Mouse (Mus musculus): ENCODE data around the gene Myh3. TPM values are rescaled to one million over a fixed set of nuclear protein-coding genes. Genes with fewer than 3 reads are reported as not detected.

The Myh3 gene
- polyA plus RNA-seq, 1 experiment from 2014 or later = 0.56 TPM

DNA sequence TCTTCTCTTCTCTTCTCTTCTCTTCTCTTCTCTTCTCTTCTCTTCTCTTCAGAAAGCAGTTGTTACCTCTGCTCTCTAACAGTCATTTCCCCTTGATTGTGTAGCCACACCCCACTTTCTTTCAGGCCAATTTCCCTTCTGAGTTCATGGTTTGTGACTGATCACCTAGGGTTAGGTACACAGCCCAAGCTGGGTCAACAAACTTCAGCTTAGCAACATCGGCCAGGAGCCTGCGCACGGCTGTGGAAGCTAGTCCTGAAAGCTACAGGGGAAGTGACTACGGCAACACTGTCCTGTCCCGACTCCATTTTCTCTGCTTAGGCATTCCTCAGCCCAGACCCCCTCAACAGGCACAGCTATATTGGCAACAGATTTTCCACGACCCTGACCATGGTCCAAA, 33.1 kb upstream of the Myh3 start:
- no peaks in the 10 kb centered on the region for H3K9me3 ChIP-seq (replicated peaks; ENCODE audit: control insufficient read depth, low read length)
- H3K4me1 ChIP-seq (ENCODE audit: control insufficient read depth, insufficient read depth, low read length) = no peaks in the 10 kb centered on the region
- peaks cover 16% of the 10 kb centered on the region for H3K36me3 ChIP-seq (ENCODE audit: control insufficient read depth, insufficient read depth, low read length)
- no peak overlapping the region for H3K4me2 ChIP-seq
- no peak overlapping the region for H3K27ac ChIP-seq (ENCODE audit: low read depth, low read length)
- no peaks in the 10 kb centered on the region for H3K27me3 ChIP-seq (ENCODE audit: control insufficient read depth, insufficient read depth, low read length)
- no peak for ATAC-seq (replicated peaks; ENCODE audit: insufficient number of reproducible peaks, low FRiP score, low TSS enrichment)
- no peak overlapping the region for H3K9ac ChIP-seq (ENCODE audit: low read depth, low read length)
- no peak overlapping the region for H3K4me3 ChIP-seq (ENCODE audit: low read depth, low read length)
- WGBS (ENCODE audit: insufficient replicate concordance) = 76% methylated on average over 6 of the region's 6 CpGs

DNA sequence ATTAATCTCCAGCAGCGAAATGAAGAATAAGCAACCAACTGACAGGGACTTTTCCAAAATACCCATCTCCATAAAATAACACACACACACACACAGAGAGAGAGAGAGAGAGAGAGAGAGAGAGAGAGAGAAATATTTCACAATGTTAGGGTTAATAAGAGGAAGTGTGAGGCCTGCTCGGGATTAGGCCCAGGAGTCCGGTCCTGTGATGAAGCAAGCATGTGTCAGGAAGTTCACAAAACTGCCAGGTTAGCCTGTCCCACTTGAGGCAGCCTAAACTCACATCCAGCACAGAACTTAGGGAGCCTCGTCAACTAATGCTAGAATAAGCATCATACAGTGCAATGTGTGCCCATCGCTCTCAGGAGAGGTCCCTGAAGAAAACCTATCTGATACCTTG, 30.9 kb upstream of the Myh3 start:
- Histone ChIP-seq H3K27me3 (ENCODE audit: control insufficient read depth, insufficient read depth, low read length) (no peaks in the 10 kb centered on the region), H3K9ac (ENCODE audit: low read depth, low read length) (no peak overlapping the region), H3K4me2 (no peak overlapping the region), H3K4me3 (ENCODE audit: low read depth, low read length) (no peak overlapping the region), H3K36me3 (ENCODE audit: control insufficient read depth, insufficient read depth, low read length) (0 out of 2 replicates have a peak, but pooled peaks cover 2% of the 10 kb centered on the region), H3K27ac (ENCODE audit: low read depth, low read length) (no peak overlapping the region), H3K9me3 (replicated peaks; ENCODE audit: control insufficient read depth, low read length) (no peaks in the 10 kb centered on the region), H3K4me1 (ENCODE audit: control insufficient read depth, insufficient read depth, low read length) (peaks cover 4% of the 10 kb centered on the region; the same call in 1 of the 2 replicates)
- ATAC-seq (replicated peaks; ENCODE audit: insufficient number of reproducible peaks, low FRiP score, low TSS enrichment) = no peak
- WGBS (ENCODE audit: insufficient replicate concordance) = 88% methylated on average over 5 of the region's 5 CpGs

DNA sequence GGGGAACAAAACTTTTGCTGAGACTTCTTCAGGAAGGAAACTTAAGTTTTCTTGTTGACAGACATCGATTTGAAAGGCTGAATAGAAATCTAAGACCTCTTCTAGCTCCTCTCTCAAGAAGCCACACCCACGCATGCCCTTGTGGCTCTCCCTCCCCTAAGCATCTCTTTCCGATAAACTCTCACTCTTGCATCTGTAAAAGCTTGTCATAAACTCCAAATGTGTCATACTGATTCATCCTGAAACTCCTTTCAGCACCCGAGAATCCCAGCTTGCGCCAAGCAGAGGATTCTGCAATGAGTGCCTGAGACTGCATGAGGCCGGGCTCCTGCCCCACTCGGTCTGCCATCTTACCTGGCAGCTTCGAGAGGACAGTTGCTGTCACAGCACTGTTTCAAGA, 29.6 kb upstream of the Myh3 start:
- Histone ChIP-seq H3K27ac (ENCODE audit: low read depth, low read length) (no peak overlapping the region), H3K9ac (ENCODE audit: low read depth, low read length) (no peak overlapping the region), H3K4me2 (no peak overlapping the region), H3K9me3 (replicated peaks; ENCODE audit: control insufficient read depth, low read length) (no peaks in the 10 kb centered on the region), H3K4me1 (ENCODE audit: control insufficient read depth, insufficient read depth, low read length) (peaks cover 8% of the 10 kb centered on the region; the same call in 1 of the 2 replicates), H3K27me3 (ENCODE audit: control insufficient read depth, insufficient read depth, low read length) (no peaks in the 10 kb centered on the region), H3K36me3 (ENCODE audit: control insufficient read depth, insufficient read depth, low read length) (0 out of 2 replicates have a peak, but pooled peaks cover 2% of the 10 kb centered on the region), H3K4me3 (ENCODE audit: low read depth, low read length) (no peak overlapping the region)
- 82% methylated on average over 8 of the region's 8 CpGs for WGBS (ENCODE audit: insufficient replicate concordance)
- ATAC-seq (replicated peaks; ENCODE audit: insufficient number of reproducible peaks, low FRiP score, low TSS enrichment) = no peak

DNA sequence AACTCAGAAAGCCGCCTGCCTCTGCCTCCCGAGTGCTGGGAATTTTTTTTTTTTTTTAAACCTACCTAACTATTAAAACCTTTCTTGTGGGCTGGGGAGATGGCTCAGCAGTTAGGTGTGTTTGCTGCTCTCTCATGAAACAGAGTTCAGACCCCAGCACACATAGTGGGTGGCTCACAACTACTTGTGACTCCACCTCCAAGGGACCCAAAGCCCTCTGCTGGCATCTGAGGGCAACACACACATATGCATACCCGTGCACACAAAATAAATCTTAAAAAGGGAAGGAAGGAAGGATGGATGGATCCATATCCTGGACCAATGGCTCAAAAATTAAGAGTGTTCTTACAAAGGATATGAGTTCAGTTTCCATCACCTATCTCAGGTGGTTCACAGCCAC, 28.8 kb upstream of the Myh3 start:
- Histone ChIP-seq H3K27me3 (ENCODE audit: control insufficient read depth, insufficient read depth, low read length) (no peaks in the 10 kb centered on the region), H3K36me3 (ENCODE audit: control insufficient read depth, insufficient read depth, low read length) (0 out of 2 replicates have a peak, but pooled peaks cover 2% of the 10 kb centered on the region), H3K9ac (ENCODE audit: low read depth, low read length) (no peak overlapping the region), H3K4me1 (ENCODE audit: control insufficient read depth, insufficient read depth, low read length) (peaks cover 8% of the 10 kb centered on the region; the same call in 1 of the 2 replicates), H3K4me3 (ENCODE audit: low read depth, low read length) (no peak overlapping the region), H3K27ac (ENCODE audit: low read depth, low read length) (no peak overlapping the region), H3K4me2 (no peak overlapping the region), H3K9me3 (replicated peaks; ENCODE audit: control insufficient read depth, low read length) (no peaks in the 10 kb centered on the region)
- no peak for ATAC-seq (replicated peaks; ENCODE audit: insufficient number of reproducible peaks, low FRiP score, low TSS enrichment)
- WGBS (ENCODE audit: insufficient replicate concordance) = 89% methylated on average over 3 of the region's 3 CpGs

DNA sequence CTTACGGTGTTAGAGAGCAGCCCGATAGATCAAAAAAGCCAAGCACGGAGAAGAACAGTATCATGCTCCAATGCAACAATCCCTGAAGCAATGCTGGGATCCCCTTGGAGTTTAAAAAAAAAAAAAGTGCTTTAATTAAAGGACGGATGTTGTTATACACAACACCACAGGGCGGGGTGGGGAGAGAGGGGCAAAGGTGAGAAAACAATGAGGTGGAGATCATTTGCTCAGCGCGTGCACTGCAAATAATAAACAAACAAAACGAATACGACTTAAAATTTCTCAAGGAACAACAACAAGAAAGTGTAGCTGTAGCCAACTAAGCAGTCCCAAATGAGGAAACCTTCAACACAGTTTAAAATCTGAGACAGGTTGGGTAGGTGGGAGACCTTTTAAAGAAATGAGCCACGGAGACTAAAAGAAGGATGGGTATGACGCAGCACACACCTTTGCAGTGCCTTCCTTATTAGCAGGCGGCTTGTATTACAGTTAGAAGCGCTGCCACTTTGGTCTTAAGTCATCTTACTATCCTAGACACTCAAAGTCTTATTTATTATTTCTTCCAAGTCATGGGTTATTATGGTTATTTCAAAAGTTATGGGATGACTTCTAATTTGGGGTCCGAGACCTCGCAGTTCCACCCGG, 26.3 kb upstream of the Myh3 start:
- Histone ChIP-seq H3K9me3 (replicated peaks; ENCODE audit: control insufficient read depth, low read length) (no peaks in the 10 kb centered on the region), H3K9ac (ENCODE audit: low read depth, low read length) (peak overlapping the region; percentile 83), H3K27ac (ENCODE audit: low read depth, low read length) (0 out of 2 replicates have a peak overlapping the region, but pooled peaks have one; percentile 57), H3K4me3 (ENCODE audit: low read depth, low read length) (peak overlapping the region; percentile 93), H3K27me3 (ENCODE audit: control insufficient read depth, insufficient read depth, low read length) (no peaks in the 10 kb centered on the region), H3K4me1 (ENCODE audit: control insufficient read depth, insufficient read depth, low read length) (peaks cover 8% of the 10 kb centered on the region; the same call in 1 of the 2 replicates), H3K36me3 (ENCODE audit: control insufficient read depth, insufficient read depth, low read length) (peaks cover 10% of the 10 kb centered on the region; the same call in 1 of the 2 replicates), H3K4me2 (peak overlapping the region; percentile 68)
- WGBS (ENCODE audit: insufficient replicate concordance) = 10% methylated on average over 16 of the region's 16 CpGs
- ATAC-seq (replicated peaks; ENCODE audit: insufficient number of reproducible peaks, low FRiP score, low TSS enrichment) = no peak

DNA sequence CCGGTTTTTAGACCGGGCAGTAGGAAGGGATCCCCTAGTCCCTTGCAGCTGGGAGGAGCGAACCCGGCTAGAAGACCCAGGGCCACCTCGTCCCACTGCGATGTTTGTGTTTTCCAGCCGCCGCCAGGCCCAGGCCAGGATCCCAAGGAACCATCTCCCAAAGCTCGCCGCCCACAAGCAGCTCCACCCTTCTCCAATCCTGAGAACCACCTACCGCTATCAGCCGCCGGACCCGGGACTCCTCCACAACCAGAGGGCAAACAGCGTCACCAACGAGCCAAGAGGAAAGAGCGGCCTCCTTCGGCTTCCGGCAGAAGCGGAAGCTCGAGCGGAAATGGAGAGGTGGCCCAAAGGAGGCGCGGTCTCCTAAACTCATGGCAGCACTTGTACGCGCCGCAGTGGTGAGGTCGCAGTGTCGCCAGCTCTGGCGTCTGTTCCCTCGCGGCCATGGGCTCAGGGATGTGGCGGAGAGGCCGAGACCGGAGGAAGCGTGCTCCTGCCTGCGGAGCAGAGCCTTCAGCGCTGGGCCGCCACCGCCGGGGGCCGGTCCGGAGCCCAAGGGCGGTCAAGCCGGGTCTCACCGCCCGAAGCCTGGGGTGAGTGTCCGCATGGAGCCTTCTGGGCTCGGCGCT, 25.7 kb upstream of the Myh3 start, which contains the start of the genes Adprm and Sco1:
TSS of gene Adprm (minus strand) at position 274 of the 632 bp plus-strand sequence.
TSS of gene Sco1 (plus strand) at position 350 of the 632 bp plus-strand sequence.
- Histone ChIP-seq H3K27ac (ENCODE audit: low read depth, low read length) (peak within 1 kb of the TSS; percentile 57; the same call in 1 of the 2 replicates), H3K9ac (ENCODE audit: low read depth, low read length) (peak within 1 kb of the TSS; percentile 83), H3K9me3 (replicated peaks; ENCODE audit: control insufficient read depth, low read length) (no peaks in the 10 kb centered on the region), H3K4me2 (peak within 1 kb of the TSS; percentile 68), H3K4me3 (ENCODE audit: low read depth, low read length) (peak within 1 kb of the TSS; percentile 93), H3K27me3 (ENCODE audit: control insufficient read depth, insufficient read depth, low read length) (no peaks in the 10 kb centered on the region), H3K36me3 (ENCODE audit: control insufficient read depth, insufficient read depth, low read length) (peaks cover 11% of the 10 kb centered on the region; the same call in 1 of the 2 replicates), H3K4me1 (ENCODE audit: control insufficient read depth, insufficient read depth, low read length) (peaks cover 8% of the 10 kb centered on the region; the same call in 1 of the 2 replicates)
- WGBS (ENCODE audit: insufficient replicate concordance) = under 1% methylated on average over 50 of the region's 50 CpGs
- ATAC-seq (replicated peaks; ENCODE audit: insufficient number of reproducible peaks, low FRiP score, low TSS enrichment) = peak; percentile 89

DNA sequence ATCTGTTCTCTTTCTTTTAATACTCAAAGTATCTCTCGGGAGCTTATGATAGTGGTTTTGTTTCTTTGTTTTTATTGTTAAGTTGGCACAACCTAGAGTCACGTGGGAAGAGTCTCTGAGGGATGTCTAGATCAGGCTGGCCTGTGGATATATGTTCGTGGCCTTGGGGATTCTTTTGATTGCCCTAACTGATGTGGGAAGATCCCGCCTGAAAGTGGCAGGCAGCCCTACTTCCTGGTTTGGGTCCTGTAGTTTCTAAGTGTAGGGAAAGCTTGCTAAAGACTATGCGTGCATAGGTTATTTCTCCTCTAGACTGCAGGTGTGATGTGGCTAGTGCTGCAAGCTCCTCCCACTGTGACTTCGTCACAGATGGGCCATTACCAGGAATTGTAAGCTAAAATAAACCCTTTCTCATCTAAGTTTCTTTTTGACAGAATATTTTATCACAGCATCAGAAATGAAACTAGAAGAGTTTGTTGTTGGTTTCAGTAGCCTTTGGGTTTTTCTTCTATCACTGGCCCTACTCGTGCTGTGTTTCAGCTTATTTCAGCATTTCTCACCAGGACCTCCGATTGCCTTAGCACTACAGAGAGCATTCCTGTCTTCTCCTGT, 23.2 kb upstream of the Myh3 start:
- H3K27ac ChIP-seq (ENCODE audit: low read depth, low read length) = no peak overlapping the region
- H3K9ac ChIP-seq (ENCODE audit: low read depth, low read length) = no peak overlapping the region
- no peaks in the 10 kb centered on the region for H3K9me3 ChIP-seq (replicated peaks; ENCODE audit: control insufficient read depth, low read length)
- H3K4me1 ChIP-seq (ENCODE audit: control insufficient read depth, insufficient read depth, low read length) = peaks cover 8% of the 10 kb centered on the region; the same call in 1 of the 2 replicates
- 86% methylated on average over 8 of the region's 8 CpGs for WGBS (ENCODE audit: insufficient replicate concordance)
- ATAC-seq (replicated peaks; ENCODE audit: insufficient number of reproducible peaks, low FRiP score, low TSS enrichment) = no peak
- H3K27me3 ChIP-seq (ENCODE audit: control insufficient read depth, insufficient read depth, low read length) = no peaks in the 10 kb centered on the region
- no peak overlapping the region for H3K4me3 ChIP-seq (ENCODE audit: low read depth, low read length)
- H3K4me2 ChIP-seq = no peak overlapping the region
- H3K36me3 ChIP-seq (ENCODE audit: control insufficient read depth, insufficient read depth, low read length) = peaks cover 15% of the 10 kb centered on the region

DNA sequence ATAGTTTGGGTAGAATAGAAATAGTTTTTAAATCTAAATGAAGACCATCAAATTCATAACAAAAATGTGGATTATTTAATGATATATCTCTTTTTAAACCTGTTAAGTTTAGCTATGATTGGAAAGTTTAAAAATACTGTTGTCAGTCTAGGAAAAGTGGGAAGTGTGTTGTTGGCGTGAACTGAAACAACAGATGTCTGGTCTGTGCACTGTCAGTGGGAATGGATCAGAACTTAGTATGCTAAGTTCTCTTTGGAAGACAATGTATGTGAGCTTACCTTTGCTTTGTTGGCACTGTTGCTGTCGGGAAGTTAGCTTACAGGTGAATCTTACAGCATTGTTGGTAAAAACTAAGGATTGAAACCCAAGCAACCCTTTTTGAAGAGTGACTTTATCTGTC, 16.8 kb upstream of the Myh3 start:
- 87% methylated on average over 2 of the region's 2 CpGs for WGBS (ENCODE audit: insufficient replicate concordance)
- no peak overlapping the region for H3K27ac ChIP-seq (ENCODE audit: low read depth, low read length)
- no peak overlapping the region for H3K4me3 ChIP-seq (ENCODE audit: low read depth, low read length)
- H3K9ac ChIP-seq (ENCODE audit: low read depth, low read length) = no peak overlapping the region
- no peak for ATAC-seq (replicated peaks; ENCODE audit: insufficient number of reproducible peaks, low FRiP score, low TSS enrichment)
- H3K4me1 ChIP-seq (ENCODE audit: control insufficient read depth, insufficient read depth, low read length) = no peaks in the 10 kb centered on the region
- H3K27me3 ChIP-seq (ENCODE audit: control insufficient read depth, insufficient read depth, low read length) = no peaks in the 10 kb centered on the region
- H3K4me2 ChIP-seq = no peak overlapping the region
- no peaks in the 10 kb centered on the region for H3K9me3 ChIP-seq (replicated peaks; ENCODE audit: control insufficient read depth, low read length)
- H3K36me3 ChIP-seq (ENCODE audit: control insufficient read depth, insufficient read depth, low read length) = peaks cover 22% of the 10 kb centered on the region

All from heart, embryonic 11.5 days (tissue).